Mouse (Mus musculus) CD4-positive naive resting alpha-beta T cell, adult 76 days (primary cell): Measurements from ENCODE around the gene Dyrk1b. TPM values are rescaled to one million over a fixed set of nuclear protein-coding genes. Genes with fewer than 3 reads are reported as not detected.

ENCODE experiments used
- total RNA-seq: library from RNA; stranded (reverse); gene quantifications from one replicate; pipeline ENCODE4 v1.2.4, GENCODE M21; 2023

Gene Dyrk1b
- total RNA-seq: 13.0 TPM

DNA sequence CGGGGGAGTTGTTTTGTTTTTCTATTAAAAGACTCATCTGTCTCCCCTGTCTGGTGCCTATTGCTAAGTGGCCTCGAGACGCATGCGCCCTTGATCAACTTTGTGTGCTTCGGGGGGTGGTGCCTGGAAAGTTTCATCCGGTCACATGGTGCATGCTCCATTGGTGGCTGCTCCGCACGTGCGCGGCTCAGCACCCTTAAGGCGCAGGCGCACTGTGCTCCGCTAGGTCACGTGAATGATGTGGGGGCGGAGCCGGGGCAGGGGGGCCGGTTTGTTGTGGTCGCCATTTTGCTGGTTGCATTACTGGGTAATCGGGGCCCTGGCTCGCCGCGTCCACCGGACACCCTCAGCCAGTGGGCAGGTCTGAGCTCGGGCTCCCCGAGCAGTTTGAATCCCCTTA is at the start of gene Dyrk1b:
Gene Dyrk1b, plus strand, starts transcription at position 242 of the 400 bp plus-strand sequence.

DNA sequence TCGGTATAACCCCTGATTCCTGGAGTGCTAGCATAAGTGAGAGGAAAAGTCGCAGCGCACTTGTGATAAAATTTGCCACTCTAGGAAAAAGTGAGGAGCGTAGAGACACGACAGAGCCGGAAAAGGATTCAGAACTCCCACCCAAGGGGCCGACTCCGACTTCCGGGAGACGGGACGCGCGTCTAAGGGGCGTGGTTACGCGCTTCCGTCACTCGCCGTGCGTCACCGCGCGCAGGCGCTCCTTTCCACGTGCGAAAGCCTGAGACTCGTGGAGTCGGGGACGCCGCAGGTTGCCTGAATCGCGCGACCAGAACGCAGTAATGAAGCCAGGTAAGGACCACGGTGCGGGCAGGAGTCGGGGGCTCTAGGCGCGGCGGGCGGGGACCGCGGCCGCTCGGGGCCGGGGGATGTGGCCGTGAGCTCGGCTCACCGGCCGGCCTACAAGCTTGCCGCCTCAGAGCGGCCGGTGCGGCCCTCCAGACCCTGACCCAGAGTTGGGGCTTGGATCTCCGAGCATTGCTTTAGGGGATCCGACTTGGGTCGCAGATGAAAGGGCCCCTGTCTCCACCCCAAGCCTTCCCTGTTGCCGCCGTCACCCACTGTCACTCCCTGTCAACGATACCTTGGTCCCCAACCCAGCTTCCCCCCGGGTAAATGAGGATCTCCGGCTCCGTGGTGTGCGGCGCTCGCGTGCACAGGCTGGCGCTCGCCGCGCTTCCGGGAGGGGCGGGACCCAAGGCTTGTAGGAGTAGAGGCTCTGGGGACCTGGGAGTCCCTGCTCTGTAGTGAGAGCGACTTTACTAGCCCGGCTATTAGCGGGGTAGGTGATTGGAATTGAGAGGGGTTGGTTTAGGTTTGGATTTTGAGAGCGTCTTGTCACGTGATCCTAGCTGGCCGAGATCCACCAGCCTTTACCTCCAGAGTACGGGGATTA is 9.5 kb upstream of the Dyrk1b start, which contains the start of gene Fbl:
Gene Fbl, plus strand, starts transcription at position 222 of the 934 bp plus-strand sequence.

Other genes starting within 250 kb of the Dyrk1b start
- 7.1 TPM for gene Zfp780b, start 200.3 kb upstream of the Dyrk1b start, total RNA-seq
- 8.7 TPM for gene Zfp850, start 165.4 kb upstream of the Dyrk1b start, total RNA-seq
- gene Psmc4, start 129.4 kb upstream of the Dyrk1b start, total RNA-seq: 106 TPM
- gene Fcgbp, start 108.2 kb upstream of the Dyrk1b start, total RNA-seq: not detected
- not detected for gene 9530053A07Rik, start 50.0 kb upstream of the Dyrk1b start, total RNA-seq
- 181 TPM for gene Fbl, start 9.8 kb upstream of the Dyrk1b start, total RNA-seq
- gene Eid2, start 88.4 kb downstream of the Dyrk1b start, total RNA-seq: 7.1 TPM
- gene Eid2b, start 98.3 kb downstream of the Dyrk1b start, total RNA-seq: 3.8 TPM
- not detected for gene Selenov, start 111.7 kb downstream of the Dyrk1b start, total RNA-seq
- not detected for gene Dll3, start 122.8 kb downstream of the Dyrk1b start, total RNA-seq
- gene Timm50, start 132.6 kb downstream of the Dyrk1b start, total RNA-seq: 30.4 TPM
- 171 TPM for gene Supt5, start 159.3 kb downstream of the Dyrk1b start, total RNA-seq
- 4,922 TPM for gene Rps16, start 171.2 kb downstream of the Dyrk1b start, total RNA-seq
- gene Plekhg2, start 193.1 kb downstream of the Dyrk1b start, total RNA-seq: 159 TPM
- gene Zfp36, start 200.8 kb downstream of the Dyrk1b start, total RNA-seq: 225 TPM
- 22.9 TPM for gene Med29, start 213.2 kb downstream of the Dyrk1b start, total RNA-seq
- 150 TPM for gene Paf1, start 213.5 kb downstream of the Dyrk1b start, total RNA-seq